Mouse (Mus musculus): ENCODE data around the gene Ormdl2.
A peak's percentile ranks its signal among the peaks of the same experiment; 100 is the strongest.

Ormdl2 gene

GRCm38 (mm10) chr10:128803361-128803760, 18.1 kb downstream of the Ormdl2 start:
- DNase-seq = no peak

GRCm38 (mm10) chr10:128802956-128803355, 18.5 kb downstream of the Ormdl2 start:
- no peak for DNase-seq

- DNase-seq = no peak
These were observed 19.4 kb downstream of the Ormdl2 start for GRCm38 (mm10) chr10:128801981-128802495.

GRCm38 (mm10) chr10:128798676-128799075, 22.8 kb downstream of the Ormdl2 start:
- no peak for DNase-seq

- DNase-seq = no peak
These were observed 25.9 kb downstream of the Ormdl2 start for GRCm38 (mm10) chr10:128795581-128795980.

- no peak for DNase-seq
These were observed 27.1 kb downstream of the Ormdl2 start for GRCm38 (mm10) chr10:128794391-128794790.

- DNase-seq = no peak
These were observed 28.2 kb downstream of the Ormdl2 start for GRCm38 (mm10) chr10:128793258-128793657.

- no peak for DNase-seq
These were observed 29.4 kb downstream of the Ormdl2 start for GRCm38 (mm10) chr10:128792041-128792440.

GRCm38 (mm10) chr10:128790398-128791124, 30.9 kb downstream of the Ormdl2 start, which contains the start of gene Mmp19:
TSS of gene Mmp19 (plus strand) at chr10:128790910.
- DNase-seq = no peak

GRCm38 (mm10) chr10:128780200-128780599, 41.2 kb downstream of the Ormdl2 start:
- no peak for DNase-seq

- DNase-seq = peak; percentile 68
These were observed 42.2 kb downstream of the Ormdl2 start for GRCm38 (mm10) chr10:128779011-128779795.

GRCm38 (mm10) chr10:128778441-128778840, 43.0 kb downstream of the Ormdl2 start:
- no peak for DNase-seq

GRCm38 (mm10) chr10:128773685-128774084, 47.8 kb downstream of the Ormdl2 start:
- DNase-seq = no peak

GRCm38 (mm10) chr10:128772895-128773294, 48.5 kb downstream of the Ormdl2 start:
- DNase-seq = no peak
